Mouse (Mus musculus) thymus, adult 2 months (tissue): ENCODE results near the gene Ube2f.

Experiments
- CTCF ChIP-seq: fragments of 200-500 bp; IDR thresholded peaks from 2 replicates; pipeline ENCODE4 v1.5.1; 2012; ENCODE audit warnings: mild to moderate bottlenecking, control low read depth, low read length, moderate library complexity, borderline replicate concordance; ENCODE audit not compliant: control insufficient read depth, poor library complexity, insufficient read depth; ENCODE audit errors: extremely low read depth
- POLR2A ChIP-seq: fragments of 200-500 bp; IDR thresholded peaks from 2 replicates; pipeline ENCODE4 v1.6.1; 2012; ENCODE audit warnings: mild to moderate bottlenecking, low read length, control low read depth, moderate library complexity; ENCODE audit not compliant: control insufficient read depth, poor library complexity, insufficient read depth; ENCODE audit errors: extremely low read depth

GRCm38 (mm10) chr1:91251927-91252326 lies 1.8 kb downstream of the Ube2f start:
- TF ChIP-seq POLR2A = no peak
- 0 out of 2 replicates have a peak, but pooled peaks have one; percentile 21 for TF ChIP-seq CTCF
